Mouse (Mus musculus) brain, embryonic 18.5 days (tissue): Measurements from ENCODE around the gene Tada2b.

Source experiments
- DNase-seq: peaks from one replicate; pipeline ENCODE4 v3.0.0-alpha.2; 2012; ENCODE audit warnings: low read depth, low spot score

Tada2b gene

GRCm38 (mm10) chr5:36446166-36446890 lies 37.8 kb downstream of the Tada2b start:
- DNase-seq, result no peak

GRCm38 (mm10) chr5:36445028-36445427 lies 39.1 kb downstream of the Tada2b start:
- DNase-seq, result no peak

- no peak for DNase-seq
Observed at GRCm38 (mm10) chr5:36444611-36445010, 39.5 kb downstream of the Tada2b start.

GRCm38 (mm10) chr5:36440741-36441140 lies 43.3 kb downstream of the Tada2b start:
- no peak for DNase-seq

GRCm38 (mm10) chr5:36436858-36437257 lies 47.2 kb downstream of the Tada2b start:
- DNase-seq, result no peak

- no peak for DNase-seq
Observed at GRCm38 (mm10) chr5:36434398-36434967, 49.6 kb downstream of the Tada2b start.

GRCm38 (mm10) chr5:36431711-36432110 lies 52.4 kb downstream of the Tada2b start:
- no peak for DNase-seq

GRCm38 (mm10) chr5:36429551-36429950 lies 54.5 kb downstream of the Tada2b start:
- DNase-seq, result no peak

- no peak for DNase-seq
Observed at GRCm38 (mm10) chr5:36427831-36428230, 56.3 kb downstream of the Tada2b start.

- no peak for DNase-seq
Observed at GRCm38 (mm10) chr5:36426404-36426803, 57.7 kb downstream of the Tada2b start.

- DNase-seq, result no peak
Observed at GRCm38 (mm10) chr5:36424676-36425075, 59.4 kb downstream of the Tada2b start.
